Mouse (Mus musculus) fibroblast of lung, adult 2 months (primary cell): ENCODE results near the gene Cux2.

Experiments
- DNase-seq: peaks from one replicate; pipeline ENCODE4 v3.0.0-alpha.2; 2011; ENCODE audit warnings: low read depth

Gene Cux2

DNA sequence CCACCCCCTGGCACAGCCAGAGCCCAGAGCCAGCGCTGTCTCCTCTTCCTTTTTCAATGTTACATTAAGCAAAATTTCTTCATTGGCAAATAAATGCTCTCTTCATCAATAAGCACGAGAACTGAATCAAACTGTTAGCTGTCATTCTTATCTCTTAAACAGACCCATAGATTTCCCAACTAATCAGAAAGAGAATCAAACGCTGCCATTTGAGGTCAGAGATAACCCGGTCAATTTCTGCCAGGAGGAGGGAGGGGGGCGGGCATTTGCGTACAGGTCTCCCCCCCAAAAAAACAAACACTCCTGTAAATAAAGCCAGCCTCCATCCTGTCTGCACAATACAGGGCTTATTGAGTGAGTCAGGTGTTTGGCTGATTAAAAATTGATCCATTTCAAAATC is 33.2 kb downstream of the Cux2 start:
- DNase-seq, result no peak

DNA sequence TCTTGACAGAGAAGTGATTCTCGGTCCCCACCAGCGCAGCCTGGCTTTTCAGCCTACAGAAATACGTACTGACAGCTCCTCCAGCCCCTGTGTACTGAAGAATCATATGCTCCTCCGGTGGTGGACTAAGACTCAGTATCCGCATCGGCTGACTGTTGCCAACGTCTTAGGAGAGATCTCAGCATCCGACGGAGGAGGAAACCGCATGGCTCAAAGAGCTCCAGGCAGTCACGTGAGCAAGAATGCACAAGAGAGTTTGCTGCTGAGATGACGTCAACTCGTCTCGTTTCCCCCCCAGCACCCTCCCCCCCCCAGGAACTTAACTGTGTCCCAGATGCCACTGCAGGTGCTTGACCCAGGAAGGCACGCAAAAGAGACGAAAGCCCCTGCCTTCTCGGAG is 34.8 kb downstream of the Cux2 start:
- DNase-seq, result no peak

DNA sequence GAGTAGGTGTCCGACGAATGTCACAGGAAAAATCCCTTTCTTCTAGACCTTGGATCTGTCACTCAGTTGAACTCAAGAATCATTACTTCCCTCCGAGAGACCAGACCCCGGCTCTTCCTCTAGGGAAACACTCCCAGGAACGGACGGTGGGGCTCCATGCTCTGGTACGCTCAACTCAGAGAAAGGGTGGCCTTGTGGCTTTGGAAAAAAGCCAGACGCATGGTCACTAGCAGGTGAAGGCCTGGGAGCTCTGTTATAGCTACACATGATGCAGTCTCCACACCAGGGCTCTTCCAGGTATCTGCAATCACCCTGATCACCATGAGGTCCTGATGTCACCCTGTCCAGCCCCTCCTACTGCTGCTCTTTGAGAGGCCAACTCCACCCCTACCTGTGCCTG is 35.2 kb downstream of the Cux2 start:
- DNase-seq, result no peak

DNA sequence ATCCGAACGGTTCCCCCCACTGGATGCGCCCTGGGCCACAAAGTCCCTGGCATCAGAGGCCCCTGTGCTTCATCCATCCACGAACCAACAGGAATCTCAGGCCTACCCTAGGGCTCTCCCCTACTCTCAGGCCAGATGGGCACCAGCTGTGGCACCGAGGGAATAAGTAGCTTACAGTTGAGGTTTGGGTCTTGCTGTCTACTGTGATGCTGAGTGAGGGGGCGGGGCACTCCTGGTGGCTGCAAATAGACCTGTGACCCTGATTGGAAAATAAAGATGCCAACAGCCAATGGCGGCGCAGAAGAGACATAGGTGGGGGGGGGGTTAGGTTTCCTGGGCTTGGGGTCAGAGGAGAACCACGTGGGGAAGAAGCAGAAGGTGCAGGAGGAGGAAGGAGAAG is 38.6 kb downstream of the Cux2 start:
- no peak for DNase-seq

DNA sequence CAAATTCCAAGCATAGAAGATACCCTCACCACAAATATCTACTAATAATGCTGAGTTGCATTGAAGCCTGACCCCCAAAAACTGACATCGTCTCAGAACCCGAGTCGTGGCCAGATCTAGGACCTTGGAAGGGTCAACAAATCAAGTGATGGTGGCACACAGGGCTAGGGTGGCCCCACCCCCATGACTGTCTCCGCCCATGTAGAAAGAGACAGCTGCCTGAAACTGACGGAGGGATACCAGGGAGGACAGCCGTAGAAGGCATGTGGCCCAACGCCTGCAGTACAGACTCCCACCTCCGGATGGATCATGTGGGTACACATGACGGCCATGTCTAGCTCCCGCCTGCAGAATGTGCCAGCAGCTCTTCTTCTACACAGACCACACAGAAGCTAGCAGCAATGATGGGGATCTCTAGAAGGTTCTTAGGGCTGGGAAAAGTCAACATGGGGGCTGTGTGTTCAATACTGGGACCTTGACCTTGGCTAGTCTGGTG is 41.9 kb downstream of the Cux2 start:
- DNase-seq, result no peak

DNA sequence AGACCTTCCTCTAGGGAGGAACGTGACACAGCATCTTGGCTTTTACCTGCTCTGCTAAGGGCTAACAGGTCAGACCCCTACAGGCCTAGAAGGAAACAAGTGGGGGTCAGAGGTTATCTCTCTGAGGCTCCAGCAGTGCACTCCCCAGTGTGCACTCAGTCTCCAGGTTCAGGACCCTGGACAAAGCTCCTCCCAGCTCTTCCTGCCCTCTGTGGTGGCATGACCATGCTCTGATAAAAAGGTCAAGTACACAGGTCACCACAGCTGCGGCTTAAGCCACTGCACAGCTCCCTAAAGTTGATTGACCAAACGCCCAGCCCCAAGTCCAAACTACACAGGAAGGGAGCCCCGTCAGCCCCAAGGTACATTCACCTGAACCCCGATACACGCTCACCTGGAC is 46.4 kb downstream of the Cux2 start:
- no peak for DNase-seq

DNA sequence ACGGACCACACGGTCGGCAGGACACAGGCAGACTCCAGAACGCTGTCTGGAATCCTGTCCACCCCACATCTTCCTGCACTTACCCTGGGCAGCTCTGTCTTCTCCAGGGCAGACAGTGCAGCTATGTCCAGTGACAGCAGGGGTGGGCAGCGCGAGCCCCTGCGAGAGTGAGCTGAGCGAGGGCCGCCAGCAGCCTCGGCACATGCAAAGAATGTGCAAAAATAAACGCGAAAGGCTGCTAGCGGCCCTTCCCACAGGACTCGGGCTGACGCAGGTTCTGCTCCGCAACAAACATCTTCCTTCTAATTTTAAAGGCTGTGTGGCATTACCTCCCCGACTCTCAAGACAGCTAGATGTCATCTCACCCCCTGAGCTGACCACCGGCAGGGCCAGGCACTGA is 47.8 kb downstream of the Cux2 start:
- DNase-seq, result no peak

DNA sequence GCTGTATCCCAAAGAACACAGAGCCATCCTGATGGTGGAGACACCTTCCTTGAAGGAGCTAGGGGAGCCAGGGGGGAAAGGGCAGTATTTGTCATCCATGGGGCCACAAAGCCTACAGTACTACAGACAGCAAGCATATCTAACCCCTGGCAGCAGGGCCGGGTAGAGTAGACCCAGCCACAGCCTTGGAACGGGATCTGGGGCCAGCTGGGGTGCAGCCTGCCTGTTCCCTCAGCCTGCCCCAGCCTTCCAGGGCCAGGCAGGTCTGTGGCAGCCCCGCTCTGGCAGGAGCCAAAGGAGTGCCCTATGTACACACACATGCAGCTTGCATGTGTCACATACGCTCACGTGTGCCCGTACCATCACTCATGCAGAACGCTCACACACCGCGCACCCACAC is 48.6 kb downstream of the Cux2 start:
- no peak for DNase-seq

DNA sequence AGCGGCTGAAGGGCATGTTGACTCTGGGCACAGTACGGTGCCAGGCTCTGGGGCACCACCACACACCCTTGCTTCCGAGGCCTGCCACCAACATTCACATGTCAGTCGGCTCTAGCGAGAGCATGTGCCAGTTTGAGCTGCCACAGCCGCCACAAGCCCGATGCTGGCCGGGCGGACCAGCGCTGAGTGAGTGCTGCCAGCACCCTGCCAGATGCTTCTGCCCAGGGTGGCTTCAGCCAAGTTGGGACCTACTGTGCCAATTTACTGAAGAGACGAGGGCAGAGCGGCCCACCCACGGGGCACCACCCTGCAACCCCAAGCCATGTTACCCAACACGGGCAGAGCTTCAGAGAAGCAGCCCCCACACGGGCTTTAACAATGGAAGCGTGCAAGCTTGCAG is 49.5 kb downstream of the Cux2 start:
- no peak for DNase-seq

DNA sequence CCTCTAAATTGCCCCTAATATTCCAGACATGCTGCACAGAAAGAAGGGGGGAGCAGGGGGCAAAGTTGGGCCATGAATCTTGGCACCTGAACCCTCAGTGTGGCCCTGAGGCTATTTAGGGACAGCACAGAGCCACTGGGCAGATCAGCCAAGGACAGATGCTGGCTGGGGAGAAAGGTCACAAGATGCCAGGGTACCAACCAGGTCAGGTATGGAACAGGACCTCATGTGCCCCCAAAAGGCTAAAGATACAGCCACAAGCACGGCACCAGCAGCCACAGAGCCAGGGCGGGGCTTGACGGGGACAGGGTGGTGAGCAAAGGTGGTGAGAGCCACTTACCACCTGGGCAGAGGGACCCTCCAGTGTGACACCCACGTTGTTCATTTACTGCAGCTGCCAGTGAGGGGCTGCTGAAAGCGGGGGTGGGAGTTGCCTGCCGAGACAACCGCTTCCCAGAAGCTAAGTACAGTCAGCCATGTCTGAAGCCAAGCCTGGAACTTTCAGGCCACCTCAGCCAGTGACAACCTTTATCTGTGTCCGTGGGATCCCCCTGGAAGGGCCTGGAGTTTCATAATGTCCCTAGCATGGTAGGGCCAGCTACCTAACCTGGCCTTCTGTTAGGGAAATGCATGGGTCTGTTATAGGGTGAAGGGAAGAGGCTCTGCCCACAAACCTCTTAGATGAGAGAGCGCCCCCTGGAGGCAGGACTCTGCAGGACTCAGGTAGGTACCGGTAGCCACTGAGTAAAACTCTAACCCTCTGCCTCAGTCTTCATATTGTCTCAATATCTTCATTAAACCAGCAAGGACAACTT is 50.7 kb downstream of the Cux2 start:
- no peak for DNase-seq

DNA sequence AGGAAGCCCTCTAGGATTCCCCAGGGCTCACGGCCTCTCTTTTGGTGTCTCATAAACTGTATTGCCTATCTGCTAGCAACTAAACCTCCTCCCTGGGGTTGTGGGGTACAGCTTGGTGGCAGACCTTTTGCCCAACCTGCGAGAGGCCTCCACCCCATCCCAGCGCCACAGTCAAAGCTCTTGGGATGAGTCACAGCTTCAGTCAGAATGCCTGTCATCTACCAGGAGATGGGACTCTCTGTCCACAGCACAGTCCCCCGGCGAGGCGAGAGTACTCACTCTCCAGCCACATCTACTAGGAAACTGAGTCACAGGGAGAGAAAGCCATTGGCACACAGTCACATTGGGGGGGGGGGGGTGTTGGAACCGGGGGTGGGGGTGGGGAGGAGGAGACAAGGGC is 51.6 kb downstream of the Cux2 start:
- no peak for DNase-seq

DNA sequence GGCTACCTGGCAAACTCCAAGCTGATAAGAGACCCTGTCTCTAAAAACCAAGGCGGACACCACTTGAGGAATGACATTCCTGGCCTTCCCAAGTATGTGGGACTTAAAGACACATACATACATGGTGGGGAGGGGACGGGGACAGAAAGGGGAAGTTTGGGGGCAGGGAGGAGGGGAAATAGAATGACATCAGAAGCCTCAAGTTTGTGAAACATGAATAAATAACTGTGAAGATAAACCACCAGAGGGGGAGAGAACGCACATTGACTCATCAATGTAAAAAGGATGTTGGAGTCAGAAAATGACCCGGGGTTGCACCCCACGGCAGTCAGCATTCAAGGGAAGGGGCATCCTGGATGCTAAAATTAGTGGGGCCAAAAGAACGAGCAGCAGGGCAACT is 53.2 kb downstream of the Cux2 start:
- no peak for DNase-seq

DNA sequence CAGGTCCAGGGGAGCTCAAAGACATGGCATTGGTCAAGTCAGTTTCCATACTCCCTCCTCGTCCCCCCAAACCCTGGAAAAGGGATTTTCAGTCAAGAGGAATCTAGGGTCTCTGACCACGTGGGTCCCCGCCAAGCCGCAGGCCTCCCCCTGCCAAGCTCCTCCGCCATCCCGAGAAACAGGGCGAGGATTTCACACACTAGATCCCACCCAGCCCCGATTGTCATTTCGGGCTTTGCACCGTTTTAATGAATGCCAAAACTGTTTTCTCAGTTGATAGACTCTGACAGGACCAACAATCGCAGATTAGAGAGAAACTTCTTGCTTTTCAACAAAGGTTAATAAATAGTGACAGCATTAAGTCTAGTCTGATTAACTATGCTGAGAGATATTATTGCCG is 55.1 kb downstream of the Cux2 start:
- no peak for DNase-seq

DNA sequence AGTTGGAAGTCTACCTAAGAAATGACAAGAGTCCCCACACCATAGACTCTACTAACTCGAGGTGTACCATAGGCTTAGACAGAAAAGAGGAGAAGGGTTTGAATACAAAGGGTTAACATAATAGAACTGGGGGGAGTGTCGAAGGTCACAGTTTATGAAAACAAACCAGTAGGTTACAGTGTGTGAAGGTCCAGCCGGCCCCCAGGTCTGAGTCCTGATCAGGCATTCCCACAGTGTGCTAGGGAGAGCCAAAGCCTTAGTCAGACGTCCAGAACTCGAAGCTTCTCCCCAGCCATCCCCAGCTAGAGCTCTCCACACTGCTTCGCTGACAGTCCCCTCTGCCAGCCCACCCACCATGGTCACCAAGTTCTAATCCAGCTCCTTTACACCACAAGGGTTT is 58.0 kb downstream of the Cux2 start:
- no peak for DNase-seq

DNA sequence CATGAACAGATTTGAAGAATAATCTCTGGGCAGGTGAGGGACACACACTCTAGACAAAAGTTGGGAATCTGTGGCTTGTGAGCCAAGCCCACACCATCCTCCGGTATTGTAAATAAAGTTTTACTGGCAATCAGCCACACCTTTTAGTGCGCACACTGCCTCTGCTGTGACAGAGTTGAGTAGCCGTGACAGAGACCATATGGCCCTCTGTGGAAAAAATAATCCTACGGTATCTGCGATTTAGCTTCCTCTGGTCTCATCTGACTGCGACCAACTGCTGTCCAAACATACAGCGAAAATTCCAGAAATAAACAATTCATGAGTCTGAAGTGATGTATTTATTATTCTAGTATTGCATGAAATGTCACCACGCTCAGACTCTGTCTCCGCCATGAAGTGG is 64.0 kb downstream of the Cux2 start:
- DNase-seq, result no peak

DNA sequence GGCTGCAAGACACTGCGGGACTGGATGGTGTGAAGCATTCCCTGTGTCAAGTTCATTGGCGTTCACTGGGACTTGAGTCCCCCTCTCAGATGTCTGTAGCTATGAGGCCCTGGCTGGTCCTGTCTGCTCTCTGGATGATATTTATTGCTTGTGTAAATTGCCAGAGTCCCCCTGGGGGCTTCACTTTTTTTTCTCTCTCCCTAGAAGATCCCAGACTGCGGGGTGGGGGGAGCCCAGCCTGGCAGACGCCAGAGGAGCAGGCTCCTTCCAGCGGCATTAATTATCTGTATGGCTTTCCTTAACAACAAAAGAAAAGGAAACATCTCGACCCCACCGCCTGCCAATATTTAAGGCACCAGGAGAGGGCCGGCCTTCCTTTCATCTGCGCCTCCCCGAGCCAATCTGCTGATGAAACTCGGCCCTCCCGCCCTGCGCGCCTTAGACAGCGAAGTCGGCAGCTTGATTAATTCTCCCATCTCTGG is 68.2 kb downstream of the Cux2 start:
- DNase-seq, result no peak

DNA sequence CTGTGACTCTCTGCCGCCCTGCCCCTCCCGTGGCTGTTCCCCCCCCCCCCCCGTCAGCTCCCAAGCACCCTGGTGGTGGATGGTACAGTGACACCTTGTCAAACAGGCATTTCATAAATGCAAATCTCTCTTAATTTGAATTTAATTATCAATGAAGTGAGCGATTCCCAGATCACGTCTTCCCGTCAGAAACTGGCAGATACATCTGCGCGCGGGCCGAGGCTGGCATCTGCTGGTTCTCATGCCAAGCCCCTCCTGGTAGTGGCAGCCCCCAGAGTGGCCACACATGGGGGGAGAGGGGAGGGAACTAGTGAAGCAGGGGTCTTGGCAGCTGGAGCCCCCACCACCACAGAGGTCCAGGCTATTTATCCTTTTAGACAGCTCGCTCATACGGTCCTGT is 73.6 kb downstream of the Cux2 start:
- no peak for DNase-seq

DNA sequence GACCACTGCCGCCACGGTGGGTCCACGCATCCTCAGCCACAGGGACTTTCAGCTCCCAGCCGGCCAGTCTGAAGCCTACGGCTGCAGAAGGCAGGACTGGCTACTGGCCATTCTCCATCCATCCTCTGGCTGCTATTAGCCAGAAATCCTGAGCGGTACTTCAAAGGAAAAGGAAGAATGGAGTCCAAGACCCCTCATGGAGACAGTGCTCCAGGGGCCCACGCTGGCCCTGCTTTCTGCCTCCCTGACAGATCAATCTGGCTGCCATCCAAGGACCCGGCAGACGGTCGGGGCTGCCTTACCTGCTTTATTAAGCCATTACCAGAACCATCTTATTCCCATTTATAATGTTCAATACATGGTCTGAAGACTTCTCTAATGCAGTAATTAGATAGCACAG is 76.4 kb downstream of the Cux2 start:
- DNase-seq, result no peak

DNA sequence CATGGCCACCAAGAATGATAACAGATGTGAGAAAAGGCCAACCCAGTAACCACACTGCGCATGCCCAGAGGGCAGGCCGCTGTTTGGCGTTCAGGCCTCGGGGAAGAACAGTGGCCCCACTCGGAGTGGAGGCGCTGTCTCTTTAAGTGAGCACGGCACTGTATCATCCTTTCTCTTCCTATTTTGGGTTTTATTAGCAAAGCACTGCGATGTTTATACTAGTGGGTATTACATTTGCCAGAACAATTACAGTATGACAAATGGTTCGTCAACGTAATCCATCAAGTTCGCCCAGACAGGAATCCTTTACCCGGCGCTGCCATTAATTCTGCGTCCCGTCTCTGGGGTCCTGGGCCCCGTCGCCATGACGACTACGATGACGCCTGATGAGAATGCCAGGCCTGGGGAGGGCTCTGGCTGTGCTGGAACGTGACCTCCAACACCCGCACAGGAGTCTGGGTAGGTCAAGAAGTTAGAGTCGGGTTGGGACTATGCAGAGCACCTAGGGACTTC is 77.2 kb downstream of the Cux2 start:
- no peak for DNase-seq

DNA sequence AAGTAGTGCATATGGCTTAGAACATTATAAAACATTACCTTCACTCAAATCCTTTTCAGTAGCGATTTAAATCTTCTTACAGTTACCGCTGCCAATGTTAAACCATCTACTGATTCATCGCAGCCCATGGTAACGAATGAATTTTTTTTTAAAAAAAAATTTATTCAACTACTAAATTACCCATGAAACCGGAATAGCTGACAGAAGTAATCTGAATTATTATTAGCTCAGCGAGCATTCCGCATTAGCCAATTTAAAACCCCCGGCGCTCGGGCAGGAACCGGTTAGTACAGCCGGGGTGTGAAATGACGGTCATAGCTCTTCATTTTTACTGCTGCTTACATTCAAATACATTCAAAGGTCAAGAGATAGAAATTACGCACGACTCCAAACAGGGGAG is 80.9 kb downstream of the Cux2 start:
- DNase-seq, result no peak

DNA sequence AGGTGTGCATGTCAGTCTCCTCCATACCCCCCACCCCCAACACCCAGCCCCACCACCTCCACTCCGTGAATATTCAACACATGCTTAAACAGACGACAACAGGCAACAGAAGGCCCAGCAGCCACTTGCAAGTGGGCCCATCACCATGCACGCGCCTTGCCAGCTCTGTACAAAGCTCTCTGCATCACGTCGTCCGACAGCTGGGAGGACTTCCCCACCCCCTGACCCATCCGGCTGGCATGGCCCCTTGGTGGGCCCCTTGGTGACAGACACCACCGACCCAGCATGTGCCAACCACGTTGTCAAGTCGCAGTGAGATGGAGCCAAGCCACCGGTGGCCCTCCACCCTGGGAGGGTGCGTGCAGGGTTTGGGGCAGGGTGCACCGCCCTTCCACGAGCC is 81.5 kb downstream of the Cux2 start:
- no peak for DNase-seq

DNA sequence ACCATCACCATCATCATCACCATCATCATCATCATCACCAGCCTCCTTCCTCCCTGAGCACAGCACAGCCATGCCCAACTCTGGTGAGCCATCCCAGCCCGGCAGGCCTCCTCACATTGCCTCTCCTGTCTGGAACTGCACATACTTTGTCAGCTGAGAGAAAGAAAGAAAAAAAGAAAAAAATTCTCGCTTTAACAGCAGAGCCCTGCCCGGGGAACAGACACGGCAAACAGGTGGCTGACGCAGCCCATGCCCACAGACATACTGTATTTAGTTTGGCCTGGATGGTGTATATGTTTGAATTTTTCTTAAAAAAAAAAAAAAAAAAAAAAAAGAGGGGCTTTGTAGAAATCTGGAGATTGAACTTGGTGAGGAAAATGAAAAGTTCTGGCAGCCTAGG is 82.4 kb downstream of the Cux2 start:
- no peak for DNase-seq

DNA sequence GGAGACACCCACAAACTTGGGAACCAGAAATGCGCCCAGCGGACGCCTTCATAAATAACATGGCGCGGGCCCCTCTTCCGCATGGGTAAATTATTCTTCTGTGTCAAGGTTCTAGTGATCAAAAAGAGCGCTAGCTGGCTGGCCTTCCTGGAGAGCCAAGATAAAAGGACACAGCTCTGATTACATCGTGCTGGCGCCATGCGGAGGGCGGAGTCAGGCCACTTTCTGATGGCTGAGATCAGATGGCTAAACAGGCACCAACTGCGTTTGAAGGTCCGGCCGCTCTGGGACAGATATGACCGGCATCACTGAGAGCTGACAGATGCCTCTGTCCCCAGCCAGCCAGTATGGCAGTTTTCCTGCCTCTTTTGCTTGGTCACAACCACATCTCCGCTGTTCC is 83.0 kb downstream of the Cux2 start:
- DNase-seq, result no peak

DNA sequence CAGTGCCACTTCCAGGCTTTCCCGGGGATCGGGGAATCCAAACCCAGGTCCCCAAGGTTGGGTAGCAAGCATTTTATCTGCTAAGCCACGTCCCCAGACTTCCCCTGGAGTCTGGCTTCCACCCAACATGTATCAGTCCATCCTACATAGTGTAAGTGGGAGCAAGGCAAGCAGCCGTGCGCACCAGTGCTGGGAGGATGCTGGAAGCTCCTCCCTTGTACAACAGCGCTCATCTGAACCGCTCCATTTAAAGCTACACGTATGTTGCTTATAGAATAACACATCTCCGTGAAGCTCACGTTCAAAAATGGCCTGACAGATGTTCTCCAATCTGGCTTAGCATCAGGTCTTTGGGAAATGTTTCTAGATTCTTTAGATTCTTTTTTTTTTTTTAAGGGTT is 86.9 kb downstream of the Cux2 start:
- no peak for DNase-seq
